Mouse (Mus musculus): Measurements from ENCODE around the gene Mpnd. TPM values are rescaled to one million over a fixed set of nuclear protein-coding genes. Genes with fewer than 3 reads are reported as not detected.

Gene Mpnd
- polyA plus RNA-seq, 1 experiment from 2014 or later = 209 TPM

- peaks cover 46% of the 10 kb centered on the region for H3K36me3 ChIP-seq
- no peak overlapping the region for H3K4me3 ChIP-seq
- no peak for ATAC-seq (ENCODE audit: low FRiP score)
- H3K9ac ChIP-seq = no peak overlapping the region
- no peak overlapping the region for H3K4me2 ChIP-seq (replicated peaks)
- peaks cover 3% of the 10 kb centered on the region; the same call in 1 of the 2 replicates for H3K4me1 ChIP-seq
- WGBS = 88% methylated on average over 15 of the region's 15 CpGs
- H3K27ac ChIP-seq = no peak overlapping the region
- peaks cover 18% of the 10 kb centered on the region for H3K27me3 ChIP-seq
- no peaks in the 10 kb centered on the region for H3K9me3 ChIP-seq (replicated peaks)
These were observed 9.5 kb upstream of the Mpnd start for GRCm38 (mm10) chr17:55996007-55996406.

- H3K9me3 ChIP-seq (replicated peaks) = no peaks in the 10 kb centered on the region
- peaks cover 26% of the 10 kb centered on the region for H3K27me3 ChIP-seq
- H3K36me3 ChIP-seq = peaks cover 24% of the 10 kb centered on the region
- 0 out of 2 replicates have a peak overlapping the region, but pooled peaks have one; percentile 24 for H3K4me2 ChIP-seq (replicated peaks)
- no peak overlapping the region for H3K9ac ChIP-seq
- no peak overlapping the region for H3K27ac ChIP-seq
- peak; percentile 18; the same call in 1 of the 2 replicates for ATAC-seq (ENCODE audit: low FRiP score)
- H3K4me1 ChIP-seq = peaks cover 3% of the 10 kb centered on the region; the same call in 1 of the 2 replicates
- WGBS = 10% methylated on average over 30 of the region's 30 CpGs
- no peak overlapping the region for H3K4me3 ChIP-seq
These were observed 5.6 kb upstream of the Mpnd start for GRCm38 (mm10) chr17:55999794-56000499.

- Histone ChIP-seq H3K4me1 (peaks cover 7% of the 10 kb centered on the region), H3K36me3 (no peaks in the 10 kb centered on the region), H3K4me2 (replicated peaks) (no peak overlapping the region), H3K27ac (no peak overlapping the region), H3K9ac (no peak overlapping the region), H3K9me3 (replicated peaks) (no peaks in the 10 kb centered on the region), H3K4me3 (no peak overlapping the region), H3K27me3 (peaks cover 29% of the 10 kb centered on the region)
- WGBS = 78% methylated on average over 3 of the region's 3 CpGs
- ATAC-seq (ENCODE audit: low FRiP score) = no peak
These were observed 2.5 kb upstream of the Mpnd start for GRCm38 (mm10) chr17:56003000-56003399.

GRCm38 (mm10) chr17:56006956-56007355 is 1.4 kb downstream of the Mpnd start:
- Histone ChIP-seq H3K9ac (no peak overlapping the region), H3K4me1 (peaks cover 25% of the 10 kb centered on the region), H3K27ac (peak overlapping the region; percentile 96), H3K27me3 (0 out of 2 replicates have a peak, but pooled peaks cover 8% of the 10 kb centered on the region), H3K36me3 (peaks cover 12% of the 10 kb centered on the region), H3K4me3 (no peak overlapping the region), H3K9me3 (replicated peaks) (no peaks in the 10 kb centered on the region), H3K4me2 (replicated peaks) (no peak overlapping the region)
- no peak for ATAC-seq (ENCODE audit: low FRiP score)
- 53% methylated on average over 10 of the region's 10 CpGs for WGBS

GRCm38 (mm10) chr17:56007444-56008355 is 2.2 kb downstream of the Mpnd start:
- WGBS = 29% methylated on average over 14 of the region's 14 CpGs

GRCm38 (mm10) chr17:56008356-56009087 is 3.0 kb downstream of the Mpnd start:
- Histone ChIP-seq H3K27me3 (0 out of 2 replicates have a peak, but pooled peaks cover 3% of the 10 kb centered on the region), H3K9ac (peak overlapping the region; percentile 95), H3K9me3 (replicated peaks) (no peaks in the 10 kb centered on the region), H3K4me1 (peaks cover 25% of the 10 kb centered on the region), H3K36me3 (peaks cover 25% of the 10 kb centered on the region), H3K4me3 (peak overlapping the region; percentile 81), H3K27ac (peak overlapping the region; percentile 96), H3K4me2 (replicated peaks) (peak overlapping the region; percentile 84)
- WGBS = 1% methylated on average over 21 of the region's 21 CpGs
- ATAC-seq (ENCODE audit: low FRiP score) = peak; percentile 93

More at GRCm38 (mm10) chr17:56007444-56008355, 2.2 kb downstream of the Mpnd start:
- H3K4me3 ChIP-seq = peak overlapping the region; percentile 81
- no peak for ATAC-seq (ENCODE audit: low FRiP score)
- peaks cover 25% of the 10 kb centered on the region for H3K4me1 ChIP-seq
- H3K4me2 ChIP-seq (replicated peaks) = peak overlapping the region; percentile 84
- peak overlapping the region; percentile 32; the same call in 1 of the 2 replicates for H3K9ac ChIP-seq
- peaks cover 19% of the 10 kb centered on the region for H3K36me3 ChIP-seq
- no peaks in the 10 kb centered on the region for H3K9me3 ChIP-seq (replicated peaks)
- H3K27ac ChIP-seq = peak overlapping the region; percentile 96
- H3K27me3 ChIP-seq = 0 out of 2 replicates have a peak, but pooled peaks cover 8% of the 10 kb centered on the region

- Histone ChIP-seq H3K4me2 (replicated peaks) (peak overlapping the region; percentile 84), H3K4me1 (peaks cover 25% of the 10 kb centered on the region), H3K4me3 (peak overlapping the region; percentile 81), H3K36me3 (peaks cover 33% of the 10 kb centered on the region), H3K27me3 (0 out of 2 replicates have a peak, but pooled peaks cover 3% of the 10 kb centered on the region), H3K9ac (peak overlapping the region; percentile 95), H3K27ac (peak overlapping the region; percentile 96), H3K9me3 (replicated peaks) (no peaks in the 10 kb centered on the region)
- ATAC-seq (ENCODE audit: low FRiP score) = peak; percentile 92
- WGBS = 1% methylated on average over 55 of the region's 62 CpGs
These were observed 3.8 kb downstream of the Mpnd start for GRCm38 (mm10) chr17:56009088-56009961.

- Histone ChIP-seq H3K4me1 (peaks cover 25% of the 10 kb centered on the region), H3K9ac (peak overlapping the region; percentile 95), H3K9me3 (replicated peaks) (no peaks in the 10 kb centered on the region), H3K27me3 (0 out of 2 replicates have a peak, but pooled peaks cover 3% of the 10 kb centered on the region), H3K27ac (peak overlapping the region; percentile 96), H3K4me3 (peak overlapping the region; percentile 81), H3K4me2 (replicated peaks) (peak overlapping the region; percentile 84), H3K36me3 (peaks cover 37% of the 10 kb centered on the region)
- no peak for ATAC-seq (ENCODE audit: low FRiP score)
- WGBS = 47% methylated on average over 2 of the region's 2 CpGs
These were observed 4.4 kb downstream of the Mpnd start for GRCm38 (mm10) chr17:56009962-56010240.

- H3K4me1 ChIP-seq = peaks cover 25% of the 10 kb centered on the region
- peak overlapping the region; percentile 95 for H3K9ac ChIP-seq
- peak overlapping the region; percentile 84 for H3K4me2 ChIP-seq (replicated peaks)
- H3K27me3 ChIP-seq = 0 out of 2 replicates have a peak, but pooled peaks cover 1% of the 10 kb centered on the region
- H3K36me3 ChIP-seq = peaks cover 41% of the 10 kb centered on the region
- no peak for ATAC-seq (ENCODE audit: low FRiP score)
- 72% methylated on average over 14 of the region's 14 CpGs for WGBS
- no peaks in the 10 kb centered on the region for H3K9me3 ChIP-seq (replicated peaks)
- H3K27ac ChIP-seq = 0 out of 2 replicates have a peak overlapping the region, but pooled peaks have one; percentile 96
- H3K4me3 ChIP-seq = peak overlapping the region; percentile 81
These were observed 4.7 kb downstream of the Mpnd start for GRCm38 (mm10) chr17:56010255-56010654.

- H3K27ac ChIP-seq = no peak overlapping the region
- peak overlapping the region; percentile 95 for H3K9ac ChIP-seq
- peaks cover 25% of the 10 kb centered on the region for H3K4me1 ChIP-seq
- no peak for ATAC-seq (ENCODE audit: low FRiP score)
- H3K36me3 ChIP-seq = peaks cover 45% of the 10 kb centered on the region
- 7% methylated on average over 9 of the region's 9 CpGs for WGBS
- H3K9me3 ChIP-seq (replicated peaks) = no peaks in the 10 kb centered on the region
- peak overlapping the region; percentile 81 for H3K4me3 ChIP-seq
- no peaks in the 10 kb centered on the region for H3K27me3 ChIP-seq
- H3K4me2 ChIP-seq (replicated peaks) = peak overlapping the region; percentile 84
These were observed 5.2 kb downstream of the Mpnd start for GRCm38 (mm10) chr17:56010681-56011080.

GRCm38 (mm10) chr17:56011441-56011840 is 5.9 kb downstream of the Mpnd start:
- peak overlapping the region; percentile 84; the same call in 1 of the 2 replicates for H3K4me2 ChIP-seq (replicated peaks)
- no peak overlapping the region for H3K27ac ChIP-seq
- peaks cover 25% of the 10 kb centered on the region for H3K4me1 ChIP-seq
- peaks cover 53% of the 10 kb centered on the region for H3K36me3 ChIP-seq
- no peak overlapping the region for H3K4me3 ChIP-seq
- no peaks in the 10 kb centered on the region for H3K27me3 ChIP-seq
- 85% methylated on average over 7 of the region's 7 CpGs for WGBS
- H3K9me3 ChIP-seq (replicated peaks) = no peaks in the 10 kb centered on the region
- no peak for ATAC-seq (ENCODE audit: low FRiP score)
- H3K9ac ChIP-seq = 0 out of 2 replicates have a peak overlapping the region, but pooled peaks have one; percentile 95
